ENCODE assay signal across 7 mouse cellular contexts in the genomic region with DNA sequence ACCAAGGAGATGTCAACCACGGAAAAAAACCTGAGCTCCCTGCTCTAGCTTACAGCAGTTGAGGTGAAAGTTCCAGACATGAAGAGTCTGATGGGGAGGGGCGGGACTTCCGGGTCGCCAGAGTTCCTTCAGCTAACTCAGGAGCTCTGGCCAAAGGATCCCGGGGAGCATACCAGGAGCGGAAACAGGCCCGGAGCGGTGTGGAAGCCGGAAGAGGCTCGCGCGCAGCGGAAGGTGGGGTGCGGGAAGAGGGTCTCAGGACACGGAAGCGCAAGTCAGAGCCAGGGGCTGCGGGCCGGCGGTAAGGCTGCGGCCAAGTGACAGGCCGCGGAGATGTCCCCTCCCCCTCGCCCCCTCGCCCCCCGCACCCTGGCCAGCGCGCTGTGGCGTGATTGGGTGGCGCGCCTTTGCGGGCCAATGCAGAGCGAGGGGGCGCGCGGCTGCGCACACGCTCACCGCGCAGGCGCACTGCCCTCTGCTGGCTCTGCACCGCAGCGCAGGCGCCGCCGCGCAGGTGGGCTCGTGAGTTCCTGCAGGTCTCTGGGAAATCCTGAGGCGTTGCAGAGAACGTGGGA. TPM values are rescaled to one million over a fixed set of nuclear protein-coding genes. Genes with fewer than 3 reads are reported as not detected.
DNase-seq lines count a peak whose midpoint lies in the region; ATAC-seq lines count a peak whose summit lies in the region.

Echdc1 (plus strand) TSS at position 103 of the 575 bp plus-strand sequence.

- peak within 1 kb of the TSS; percentile 94 for H3K27ac ChIP-seq in embryonic facial prominence, embryonic 10.5 days (replicated peaks)
- peak within 1 kb of the TSS; percentile 95 for H3K27ac ChIP-seq in limb, embryonic 10.5 days
- peak within 1 kb of the TSS; percentile 79 for H3K27ac ChIP-seq in midbrain, embryonic 13.5 days

- DNase-seq in adrenal gland, postnatal 10 days = peak; percentile 89
- peak; percentile 93 for DNase-seq in embryonic facial prominence, embryonic 10.5 days (ENCODE audit: low spot score)
- DNase-seq in kidney, adult 11 months = peak; percentile 89
- peak; percentile 91 for DNase-seq in limb, embryonic 10.5 days (ENCODE audit: low spot score)
- peak; percentile 76 for DNase-seq in spleen, adult 12 weeks (ENCODE audit: low spot score)

- H3K36me3 ChIP-seq in embryonic facial prominence, embryonic 10.5 days (replicated peaks) = no peaks in the 10 kb centered on the region
- H3K36me3 ChIP-seq in limb, embryonic 10.5 days = no peaks in the 10 kb centered on the region
- no peaks in the 10 kb centered on the region for H3K36me3 ChIP-seq in midbrain, embryonic 13.5 days

- peaks cover 12% of the 10 kb centered on the region for H3K4me1 ChIP-seq in embryonic facial prominence, embryonic 10.5 days
- H3K4me1 ChIP-seq in limb, embryonic 10.5 days = peaks cover 12% of the 10 kb centered on the region; the same call in 1 of the 2 replicates
- H3K4me1 ChIP-seq in midbrain, embryonic 13.5 days (replicated peaks) = peaks cover 19% of the 10 kb centered on the region

- WGBS in embryonic facial prominence, embryonic 10.5 days = under 1% methylated on average over 47 of the region's 49 CpGs
- under 1% methylated on average over 49 of the region's 49 CpGs for WGBS in limb, embryonic 10.5 days
- WGBS in midbrain, embryonic 13.5 days = under 1% methylated on average over 42 of the region's 49 CpGs

- no peaks in the 10 kb centered on the region for H3K9me3 ChIP-seq in embryonic facial prominence, embryonic 10.5 days
- H3K9me3 ChIP-seq in limb, embryonic 10.5 days (replicated peaks) = no peaks in the 10 kb centered on the region
- no peaks in the 10 kb centered on the region for H3K9me3 ChIP-seq in midbrain, embryonic 13.5 days

- H3K4me3 ChIP-seq in embryonic facial prominence, embryonic 10.5 days = peak within 1 kb of the TSS; percentile 68
- peak within 1 kb of the TSS; percentile 75 for H3K4me3 ChIP-seq in limb, embryonic 10.5 days
- peak within 1 kb of the TSS; percentile 53 for H3K4me3 ChIP-seq in midbrain, embryonic 13.5 days (replicated peaks)

- H3K9ac ChIP-seq in midbrain, embryonic 13.5 days (replicated peaks) = peak within 1 kb of the TSS; percentile 65

- peak; percentile 96 for ATAC-seq in granulocyte monocyte progenitor cell, adult 5-6 weeks (replicated peaks; ENCODE audit: poor library complexity, severe bottlenecking)
- peak; percentile 100 for ATAC-seq in midbrain, embryonic 13.5 days

- no peaks in the 10 kb centered on the region for H3K27me3 ChIP-seq in embryonic facial prominence, embryonic 10.5 days (replicated peaks; ENCODE audit: low read depth, poor library complexity, severe bottlenecking)
- H3K27me3 ChIP-seq in limb, embryonic 10.5 days (ENCODE audit: low read depth, poor library complexity, severe bottlenecking) = no peaks in the 10 kb centered on the region
- H3K27me3 ChIP-seq in midbrain, embryonic 13.5 days = no peaks in the 10 kb centered on the region

- peak within 1 kb of the TSS; percentile 66 for H3K4me2 ChIP-seq in midbrain, embryonic 13.5 days (replicated peaks)

RNA-seq across cellular contexts. Expression of gene Echdc1, which starts in this region (rescaled TPM):
- total RNA-seq in adrenal gland, postnatal 10 days (2021) = 10 to 100 TPM; 64.6 to 72.2 TPM
- polyA plus RNA-seq in embryonic facial prominence, embryonic 10.5 days (2016; fragmentation: Nextera tagmentation; extraction: Ambion mirVana) = 21.6 and 25.8 TPM in 2 replicates
- total RNA-seq in granulocyte monocyte progenitor cell, adult 5-6 weeks (2014; fragmentation: Nextera tagmentation) = 12.2 and 13.2 TPM in 2 replicates
- total RNA-seq in granulocyte monocyte progenitor cell, adult 5-6 weeks (2017) = 20.0 and 33.0 TPM in 2 replicates
- 20.3 and 20.5 TPM in 2 replicates for polyA plus RNA-seq in limb, embryonic 10.5 days (2016; fragmentation: Nextera tagmentation; extraction: Ambion mirVana)
- 21.0 and 22.1 TPM in 2 replicates for polyA plus RNA-seq in midbrain, embryonic 13.5 days (2015; fragmentation: Nextera tagmentation; extraction: Ambion mirVana)

Comparison
In these comparisons a context has a peak if more than half of its experiments do, and no peak if none do; other contexts are left out.
1. Peak in every context shown above with its lines: DNase-seq, ATAC-seq, H3K4me3 ChIP-seq and H3K27ac ChIP-seq.